ENCODE assay signal across 26 mouse cellular contexts in genomic region chr10:21393390-21393789, GRCm38 (mm10). TPM values are rescaled to one million over a fixed set of nuclear protein-coding genes. Genes with fewer than 3 reads are reported as not detected.
DNase-seq lines count a peak whose midpoint lies in the region; ATAC-seq and TF ChIP-seq lines count a peak whose summit lies in the region.
"Had no signal": no experiment of that assay in that cellular context is flagged by ENCODE, and none has a peak within 500 bp of the region (broad histone marks: within the 10 kb centered on the region; RNA-seq: fewer than 3 reads in every experiment).

No protein-coding gene starts in this region.

- H3K9me3 ChIP-seq in MEL (replicated peaks; ENCODE audit: insufficient read depth, low read length) = no peaks in the 10 kb centered on the region
- H3K9me3 ChIP-seq: forebrain, embryonic 12.5 days; forebrain, embryonic 15.5 days; heart, embryonic 13.5 days; hindbrain, embryonic 12.5 days; hindbrain, embryonic 15.5 days had no signal

- H3K27me3 ChIP-seq in MEL (ENCODE audit: control insufficient read depth in 1 of 2, insufficient read depth in 2 of 2, low read length in 2 of 2) = no peaks in the 10 kb centered on the region; a peak in 1 of 4 replicates
- H3K27me3 ChIP-seq: forebrain, embryonic 12.5 days; forebrain, embryonic 15.5 days; heart, embryonic 13.5 days; hindbrain, embryonic 12.5 days; hindbrain, embryonic 15.5 days had no signal

- no peak for TF ChIP-seq CTCF in MEL (IDR thresholded peaks at IDR 0.05 in 2 of 3, conservative IDR thresholded peaks at IDR 0.05 in 1 of 3; ENCODE audit: control insufficient read depth in 1 of 3, insufficient read depth in 1 of 3, low read depth in 2 of 3, low read length in 3 of 3, poor library complexity in 1 of 3, severe bottlenecking in 1 of 3)

- no peak overlapping the region for H3K27ac ChIP-seq in MEL (ENCODE audit: control insufficient read depth, low read depth, low read length)
- H3K27ac ChIP-seq: forebrain, embryonic 12.5 days; forebrain, embryonic 15.5 days; heart, embryonic 13.5 days; hindbrain, embryonic 12.5 days; hindbrain, embryonic 15.5 days had no signal

- H3K36me3 ChIP-seq in MEL (ENCODE audit: control insufficient read depth in 1 of 2, insufficient read depth in 2 of 2, low read length in 2 of 2) = peaks cover 0 to 23% of the 10 kb centered on the region in 2 experiments; a peak in 2 of 4 replicates
- H3K36me3 ChIP-seq: forebrain, embryonic 12.5 days; forebrain, embryonic 15.5 days; heart, embryonic 13.5 days; hindbrain, embryonic 12.5 days; hindbrain, embryonic 15.5 days had no signal

- H3K9ac ChIP-seq in MEL (ENCODE audit: control insufficient read depth, low read depth, low read length, poor library complexity, severe bottlenecking) = no peak overlapping the region
- H3K9ac ChIP-seq: forebrain, embryonic 12.5 days; forebrain, embryonic 15.5 days; heart, embryonic 13.5 days; hindbrain, embryonic 12.5 days; hindbrain, embryonic 15.5 days had no signal

- no peak overlapping the region for H3K4me3 ChIP-seq in MEL (ENCODE audit: control insufficient read depth in 1 of 2, insufficient read depth in 1 of 2, low read depth in 2 of 2, low read length in 2 of 2)
- H3K4me3 ChIP-seq: forebrain, embryonic 12.5 days; forebrain, embryonic 15.5 days; heart, embryonic 13.5 days; hindbrain, embryonic 12.5 days; hindbrain, embryonic 15.5 days had no signal

- TF ChIP-seq POLR2A in MEL (IDR thresholded peaks at IDR 0.05; ENCODE audit: control insufficient read depth in 1 of 2, insufficient read depth in 1 of 2, low read depth in 1 of 2, low read length in 2 of 2, poor library complexity in 1 of 2) = no peak

- DNase-seq in spleen, adult 12 weeks (ENCODE audit: low spot score) = peak; percentile 19
- DNase-seq in spleen, postnatal 4 days (ENCODE audit: low spot score in 2 of 2) = no peak
- peak; percentile 77 for DNase-seq in MEL (ENCODE audit: low read depth, low spot score)
- peak; percentile 62 for DNase-seq in MEL-GATA-1-ER (ENCODE audit: extremely low read depth, low read depth)
- no peak for DNase-seq in thymus, postnatal 14 days
- DNase-seq in layer of hippocampus, adult 9-10 months (ENCODE audit: low spot score) = no peak
- DNase-seq: adrenal gland, postnatal 10 days; adrenal gland, postnatal 36 days; cerebellum, adult 18-20 months; cerebellum, adult 9-10 months; cerebellum, postnatal 14 days; gastrocnemius, postnatal 25 days; heart, adult 18-20 months; heart, postnatal 14 days had no signal

- no peaks in the 10 kb centered on the region for H3K79me2 ChIP-seq in MEL (ENCODE audit: control insufficient read depth, insufficient read depth, low read length, poor library complexity)

- TF ChIP-seq EP300 in MEL (IDR thresholded peaks at IDR 0.05; ENCODE audit: low read depth in 1 of 2, low read length in 2 of 2) = peak; percentile 67 to 73

- ATAC-seq in megakaryocyte progenitor cell, adult 5-6 weeks (replicated peaks; ENCODE audit: poor library complexity) = peak; percentile 57
- ATAC-seq: CD4-positive, CD25-positive, alpha-beta regulatory T cell, adult 4 months; forebrain, embryonic 15.5 days; Patski had no signal

- no peak for TF ChIP-seq RAD21 in MEL (IDR thresholded peaks at IDR 0.05; ENCODE audit: low read depth, low read length)

- peaks cover 2 to 27% of the 10 kb centered on the region in 2 experiments for H3K4me1 ChIP-seq in MEL (ENCODE audit: control insufficient read depth in 1 of 2, insufficient read depth in 2 of 2, low read length in 2 of 2)
- H3K4me1 ChIP-seq: forebrain, embryonic 12.5 days; forebrain, embryonic 15.5 days; hindbrain, embryonic 12.5 days; hindbrain, embryonic 15.5 days had no signal

TF ChIP-seq in MEL, 35 proteins besides CTCF, POLR2A, EP300 and RAD21:
- TF ChIP-seq TBP (IDR thresholded peaks at IDR 0.05; ENCODE audit: low read depth, low read length) (peak; percentile 47; the same call in 1 of the 2 replicates), MEF2A (IDR thresholded peaks at IDR 0.05; ENCODE audit: extremely low read depth, insufficient replicate concordance, low read depth, low read length, poor library complexity, severe bottlenecking) (no peak), RCOR1 (IDR thresholded peaks at IDR 0.05; ENCODE audit: low read depth, low read length) (0 out of 2 replicates have a peak, but pooled peaks have one; percentile 12), MAZ (IDR thresholded peaks at IDR 0.05; ENCODE audit: low read depth, low read length) (no peak), POLR2AphosphoS2 (IDR thresholded peaks at IDR 0.05; ENCODE audit: low read length) (no peak), NELFE (IDR thresholded peaks at IDR 0.05; ENCODE audit: low read depth, low read length) (no peak), ZMIZ1 (IDR thresholded peaks at IDR 0.05; ENCODE audit: low read depth, low read length) (no peak), TCF12 (IDR thresholded peaks at IDR 0.05; ENCODE audit: low read depth, low read length) (peak; percentile 33; the same call in 1 of the 2 replicates), ZNF384 (IDR thresholded peaks at IDR 0.05; ENCODE audit: low read depth, low read length) (no peak), ETS1 (IDR thresholded peaks at IDR 0.05; ENCODE audit: low read depth, low read length) (0 out of 2 replicates have a peak, but pooled peaks have one; percentile 35), CHD1 (IDR thresholded peaks at IDR 0.05; ENCODE audit: low read depth, low read length) (no peak), TAL1 (IDR thresholded peaks at IDR 0.05; ENCODE audit: low read length) (peak; percentile 61), SMC3 (IDR thresholded peaks at IDR 0.05; ENCODE audit: low read depth, low read length) (no peak), GATA1 (IDR thresholded peaks at IDR 0.05; ENCODE audit: low read depth, low read length) (peak; percentile 72), CHD2 (IDR thresholded peaks at IDR 0.05; ENCODE audit: low read length) (no peak), JUND (IDR thresholded peaks at IDR 0.05; ENCODE audit: low read depth, low read length) (no peak), BHLHE40 (IDR thresholded peaks at IDR 0.05; ENCODE audit: borderline replicate concordance, low read depth, low read length) (no peak), MYC (IDR thresholded peaks at IDR 0.05; ENCODE audit: low read depth, low read length) (no peak), E2F4 (IDR thresholded peaks at IDR 0.05; ENCODE audit: borderline replicate concordance, low read depth, low read length) (no peak)

RNA-seq across cellular contexts. Expression of gene Aldh8a1, which starts 16.3 kb away (rescaled TPM):
- total RNA-seq in MEL (2012; rRNA removed) = 0.04 and 0.07 TPM in 2 replicates
- under 1 TPM in 1 of 2 experiments, not detected in 1; 0.07 TPM for polyA plus RNA-seq in MEL (2012; ENCODE audit: insufficient read depth in 1 of 2, insufficient read length in 2 of 2, low read depth in 1 of 2, low replicate concordance in 2 of 2, missing spikeins in 1 of 2)
- not detected in 2 replicates for total RNA-seq in megakaryocyte progenitor cell, adult 5-6 weeks (2015)
- not detected in 2 replicates for total RNA-seq in megakaryocyte progenitor cell, adult 5-6 weeks (2017)
- total RNA-seq: adrenal gland, postnatal 36 days; gastrocnemius, postnatal 25 days; heart, adult 18-20 months; heart, postnatal 14 days; hematopoietic stem cell, adult 5-6 weeks had no signal
- polyA plus RNA-seq: C2C12; CD4-positive, CD25-positive, alpha-beta regulatory T cell, adult 4 months; embryonic facial prominence, embryonic 11.5 days; embryonic facial prominence, embryonic 14.5 days; forebrain, embryonic 12.5 days; forebrain, embryonic 15.5 days; heart, embryonic 13.5 days; hindbrain, embryonic 15.5 days had no signal

Comparison
In these comparisons a context has a peak if more than half of its experiments do, and no peak if none do; other contexts are left out.
1. DNase-seq: peak in spleen, adult 12 weeks (single experiment), MEL (single experiment) and MEL-GATA-1-ER (single experiment); none in spleen, postnatal 4 days (0 of 2), thymus, postnatal 14 days (single experiment) and layer of hippocampus, adult 9-10 months (single experiment).